Mouse (Mus musculus) liver, adult (tissue): ENCODE measurements around the gene Hspa12a.

ENCODE experiments used
- GATA4 ChIP-seq: IDR thresholded peaks from 2 replicates; pipeline ENCODE4 v1.6.1; 2014; ENCODE audit warnings: mild to moderate bottlenecking, low read length; ENCODE audit not compliant: insufficient replicate concordance

The Hspa12a gene

GRCm38 (mm10) chr19:58762848-58763541 lies 180.5 kb downstream of the Hspa12a start:
- TF ChIP-seq GATA4: no peak

- no peak for TF ChIP-seq GATA4
These were observed 181.1 kb downstream of the Hspa12a start for GRCm38 (mm10) chr19:58762316-58762715.

DNA sequence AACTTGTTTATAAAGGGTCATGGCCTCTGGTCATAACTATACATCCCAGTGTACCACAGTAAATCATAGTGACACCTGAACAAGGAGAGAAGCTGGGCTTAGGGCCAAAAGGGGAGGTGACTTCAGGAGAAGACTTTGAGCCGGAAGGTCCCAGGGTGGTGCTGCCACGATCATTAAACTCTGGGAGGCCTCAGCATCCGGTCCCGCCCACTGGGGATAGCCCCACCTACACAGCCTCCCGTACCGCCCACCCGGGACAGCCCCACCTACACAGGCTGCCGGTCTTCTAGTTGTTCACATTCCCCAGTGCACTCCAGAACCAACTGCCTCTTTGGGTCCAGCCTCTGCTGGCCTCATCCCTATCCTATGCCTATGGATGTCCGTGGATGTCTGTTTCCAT lies 184.0 kb downstream of the Hspa12a start, which contains the start of gene Pnliprp2:
Gene Pnliprp2 (plus strand): TSS at position 297 of the 400 bp plus-strand sequence.
- no peak for TF ChIP-seq GATA4

- no peak for TF ChIP-seq GATA4
These were observed 184.6 kb downstream of the Hspa12a start for GRCm38 (mm10) chr19:58758871-58759270.

DNA sequence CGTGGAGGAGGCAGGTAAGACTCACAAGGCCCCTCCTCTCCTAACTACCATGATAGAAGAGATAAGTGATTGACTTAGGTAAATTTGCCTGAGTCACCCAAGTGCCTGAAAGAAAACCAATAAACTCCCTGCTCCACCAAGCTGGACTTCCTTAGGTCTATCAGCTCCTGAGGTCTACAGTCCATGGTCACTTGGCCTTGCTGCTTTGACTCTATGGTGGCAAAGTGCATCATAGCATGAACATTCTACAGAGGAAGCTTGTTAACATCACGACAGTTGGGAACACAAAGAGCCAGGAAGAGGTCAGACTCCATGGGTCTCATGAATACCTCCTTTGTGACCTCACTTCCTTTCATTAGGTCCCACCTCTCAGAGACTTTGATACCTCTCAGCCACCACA lies 191.9 kb downstream of the Hspa12a start:
- TF ChIP-seq GATA4: no peak

DNA sequence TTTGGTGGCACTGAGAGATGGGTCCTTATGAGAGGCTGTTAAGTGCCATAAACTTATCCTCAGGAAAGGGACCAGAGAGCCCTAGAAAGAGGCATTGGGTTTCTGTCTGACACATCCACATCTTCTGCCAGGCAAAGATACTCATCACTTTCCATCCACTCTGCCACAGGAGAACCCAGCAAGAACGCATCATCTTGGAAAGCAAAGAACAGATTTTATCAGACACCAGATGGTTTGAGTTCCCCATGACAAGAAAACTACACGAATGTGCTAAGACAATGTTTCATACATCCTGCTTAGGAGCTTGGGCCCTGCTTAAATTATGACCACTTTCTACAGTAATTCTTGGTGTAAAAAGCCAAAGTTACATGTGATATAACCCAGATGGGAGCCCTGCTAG lies 192.6 kb downstream of the Hspa12a start:
- TF ChIP-seq GATA4: no peak

- TF ChIP-seq GATA4: no peak
These were observed 195.9 kb downstream of the Hspa12a start for GRCm38 (mm10) chr19:58747498-58748000.
